In the genomic region with DNA sequence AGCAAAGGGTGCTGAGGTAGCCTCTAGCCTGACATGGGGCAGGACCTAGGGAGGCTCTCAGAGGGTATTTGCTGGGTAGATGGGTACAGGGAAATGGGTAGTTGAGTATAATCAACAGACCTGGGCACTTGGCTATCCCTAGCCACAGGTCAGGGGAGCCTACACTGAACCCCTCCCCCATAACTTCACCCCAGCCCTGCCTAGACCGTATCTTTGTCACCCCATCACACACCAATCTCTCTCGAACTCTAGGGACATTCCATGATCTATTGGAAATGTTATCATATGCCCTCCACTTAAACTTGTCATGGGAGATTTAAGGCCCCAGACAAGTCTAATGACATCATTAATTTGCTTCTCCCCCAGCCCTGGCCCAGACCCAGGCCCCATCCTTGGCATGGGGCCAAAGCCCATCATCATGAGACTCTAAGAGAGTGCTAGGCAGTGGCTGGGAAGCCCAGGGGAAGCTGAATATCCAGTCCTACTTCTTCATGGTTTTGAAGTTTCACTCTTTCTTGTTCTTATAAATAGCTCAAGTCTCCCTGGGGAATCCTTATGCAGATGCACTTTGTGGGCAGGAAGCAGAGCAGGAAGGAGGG, we compare ENCODE assay signal across 16 mouse cellular contexts.
DNase-seq lines count a peak whose midpoint lies in the region; ATAC-seq lines count a peak whose summit lies in the region.
"Had no signal": no experiment of that assay in that cellular context is flagged by ENCODE, and none has a peak within 500 bp of the region (broad histone marks: within the 10 kb centered on the region; RNA-seq: fewer than 3 reads in every experiment).

No protein-coding gene starts in this region.

- H3K36me3 ChIP-seq in hindbrain, embryonic 15.5 days: no peaks in the 10 kb centered on the region
- H3K36me3 ChIP-seq in hindbrain, embryonic 11.5 days (ENCODE audit: control insufficient read depth, insufficient read depth, low read length): no peaks in the 10 kb centered on the region
- H3K36me3 ChIP-seq in lung, embryonic 15.5 days: no peaks in the 10 kb centered on the region
- H3K36me3 ChIP-seq in stomach, embryonic 16.5 days (ENCODE audit: control insufficient read depth, insufficient read depth, low read length): no peaks in the 10 kb centered on the region
- H3K36me3 ChIP-seq: embryonic facial prominence, embryonic 15.5 days; liver, embryonic 15.5 days; midbrain, embryonic 12.5 days; stomach, embryonic 15.5 days had no signal

- peaks cover 5% of the 10 kb centered on the region; the same call in 1 of the 2 replicates for H3K4me1 ChIP-seq in hindbrain, embryonic 15.5 days (replicated peaks)
- no peaks in the 10 kb centered on the region for H3K4me1 ChIP-seq in hindbrain, embryonic 11.5 days (replicated peaks; ENCODE audit: control insufficient read depth, insufficient read depth, low read length)
- peaks cover 10% of the 10 kb centered on the region for H3K4me1 ChIP-seq in lung, embryonic 15.5 days
- no peaks in the 10 kb centered on the region for H3K4me1 ChIP-seq in stomach, embryonic 16.5 days (ENCODE audit: control insufficient read depth, insufficient read depth, low read length)
- H3K4me1 ChIP-seq: liver, embryonic 15.5 days; stomach, embryonic 15.5 days had no signal

- H3K27me3 ChIP-seq in hindbrain, embryonic 15.5 days: no peaks in the 10 kb centered on the region
- H3K27me3 ChIP-seq in hindbrain, embryonic 11.5 days (ENCODE audit: control insufficient read depth, insufficient read depth, low read length): no peaks in the 10 kb centered on the region
- no peaks in the 10 kb centered on the region for H3K27me3 ChIP-seq in lung, embryonic 15.5 days
- no peaks in the 10 kb centered on the region for H3K27me3 ChIP-seq in stomach, embryonic 16.5 days (ENCODE audit: control insufficient read depth, insufficient read depth, low read length)
- H3K27me3 ChIP-seq: embryonic facial prominence, embryonic 15.5 days; liver, embryonic 15.5 days; midbrain, embryonic 12.5 days; stomach, embryonic 15.5 days had no signal

- 61% methylated on average over 2 of the region's 2 CpGs for WGBS in hindbrain, embryonic 15.5 days
- WGBS in hindbrain, embryonic 11.5 days: 87% methylated on average over 2 of the region's 2 CpGs
- 42% methylated on average over 2 of the region's 2 CpGs for WGBS in lung, embryonic 15.5 days
- WGBS in stomach, embryonic 16.5 days: 51% methylated on average over 2 of the region's 2 CpGs

- H3K9ac ChIP-seq in hindbrain, embryonic 15.5 days: no peak overlapping the region
- no peak overlapping the region for H3K9ac ChIP-seq in hindbrain, embryonic 11.5 days (ENCODE audit: low read depth, low read length)
- H3K9ac ChIP-seq in lung, embryonic 15.5 days: no peak overlapping the region
- H3K9ac ChIP-seq in stomach, embryonic 16.5 days (ENCODE audit: low read length): no peak overlapping the region
- H3K9ac ChIP-seq: embryonic facial prominence, embryonic 15.5 days; liver, embryonic 15.5 days; midbrain, embryonic 12.5 days; stomach, embryonic 15.5 days had no signal

- H3K4me3 ChIP-seq in hindbrain, embryonic 15.5 days: no peak overlapping the region
- no peak overlapping the region for H3K4me3 ChIP-seq in hindbrain, embryonic 11.5 days (ENCODE audit: low read depth, low read length)
- no peak overlapping the region for H3K4me3 ChIP-seq in lung, embryonic 15.5 days
- H3K4me3 ChIP-seq in stomach, embryonic 16.5 days (replicated peaks; ENCODE audit: low read length): no peak overlapping the region
- H3K4me3 ChIP-seq: embryonic facial prominence, embryonic 15.5 days; liver, embryonic 15.5 days; midbrain, embryonic 12.5 days; stomach, embryonic 15.5 days had no signal

- no peak for DNase-seq in hindbrain, embryonic 11.5 days (ENCODE audit: low spot score)
- DNase-seq in lung, postnatal 25 days (ENCODE audit: low spot score): no peak
- DNase-seq in right cerebral cortex, postnatal 4 days: peak; percentile 14
- DNase-seq in right cerebral cortex, postnatal 36 days (ENCODE audit: low spot score in 2 of 2): no peak
- DNase-seq: adrenal gland, postnatal 10 days; cerebellum, adult 18-20 months; layer of hippocampus, postnatal 36 days; thymus, postnatal 14 days had no signal

- no peak overlapping the region for H3K4me2 ChIP-seq in hindbrain, embryonic 15.5 days
- no peak overlapping the region for H3K4me2 ChIP-seq in hindbrain, embryonic 11.5 days (replicated peaks; ENCODE audit: low read depth, low read length)
- H3K4me2 ChIP-seq in lung, embryonic 15.5 days: no peak overlapping the region
- no peak overlapping the region for H3K4me2 ChIP-seq in stomach, embryonic 16.5 days (ENCODE audit: low read depth, low read length)
- H3K4me2 ChIP-seq: embryonic facial prominence, embryonic 15.5 days; liver, embryonic 15.5 days; midbrain, embryonic 12.5 days; stomach, embryonic 15.5 days had no signal

- no peaks in the 10 kb centered on the region for H3K9me3 ChIP-seq in hindbrain, embryonic 15.5 days
- H3K9me3 ChIP-seq in hindbrain, embryonic 11.5 days (ENCODE audit: control insufficient read depth, low read length): no peaks in the 10 kb centered on the region
- no peaks in the 10 kb centered on the region for H3K9me3 ChIP-seq in lung, embryonic 15.5 days
- H3K9me3 ChIP-seq in stomach, embryonic 16.5 days (replicated peaks; ENCODE audit: control insufficient read depth, low read length): no peaks in the 10 kb centered on the region
- H3K9me3 ChIP-seq: embryonic facial prominence, embryonic 15.5 days; liver, embryonic 15.5 days; midbrain, embryonic 12.5 days; stomach, embryonic 15.5 days had no signal

- H3K27ac ChIP-seq in hindbrain, embryonic 15.5 days (replicated peaks): no peak overlapping the region
- no peak overlapping the region for H3K27ac ChIP-seq in hindbrain, embryonic 11.5 days (ENCODE audit: low read depth, low read length)
- H3K27ac ChIP-seq in lung, embryonic 15.5 days: no peak overlapping the region
- H3K27ac ChIP-seq in stomach, embryonic 16.5 days (ENCODE audit: low read length): no peak overlapping the region
- H3K27ac ChIP-seq: embryonic facial prominence, embryonic 15.5 days; liver, embryonic 15.5 days; midbrain, embryonic 12.5 days; stomach, embryonic 15.5 days had no signal

- peak; percentile 28; the same call in 1 of the 2 replicates for ATAC-seq in hindbrain, embryonic 15.5 days (ENCODE audit: low FRiP score, low read depth)
- ATAC-seq in hindbrain, embryonic 11.5 days (ENCODE audit: low FRiP score): no peak
- ATAC-seq in lung, embryonic 15.5 days (ENCODE audit: borderline replicate concordance, extremely low read depth, low FRiP score, low TSS enrichment): peak; percentile 52; the same call in 1 of the 2 replicates
- ATAC-seq in stomach, embryonic 16.5 days (ENCODE audit: insufficient read depth, low FRiP score): 0 out of 2 replicates have a peak, but pooled peaks have one; percentile 23
- ATAC-seq: inflammation-experienced regulatory T-cells, adult 6 months had no signal
